Mouse (Mus musculus): ENCODE measurements at regions not wholly inside any gene's neighbourhood (a gene's known extent, or its start where the extent isn't known, plus 50 kb on each side); places are given as distances from the start of the nearest gene placed in this dataset.

GRCm38 (mm10) chr9:113029091-113029490, 679.0 kb downstream of the Pdcd6ip start:
- no peak for TF ChIP-seq EP300 (IDR thresholded peaks at IDR 0.05; ENCODE audit: low read depth)
- TF ChIP-seq CTCF (IDR thresholded peaks at IDR 0.05; ENCODE audit: low read depth), result no peak

Data from liver, postnatal 0 days (tissue).